In genomic region chr7:137313183-137313903, GRCm38 (mm10) we compare ENCODE assay signal across 7 mouse cellular contexts. TPM values are rescaled to one million over a fixed set of nuclear protein-coding genes. Genes with fewer than 3 reads are reported as not detected.
DNase-seq lines count a peak whose midpoint lies in the region; ATAC-seq lines count a peak whose summit lies in the region.

No protein-coding gene starts in this region.

- peaks cover 65% of the 10 kb centered on the region for H3K4me1 ChIP-seq in embryonic facial prominence, embryonic 15.5 days
- H3K4me1 ChIP-seq in hindbrain, embryonic 13.5 days (replicated peaks), result peaks cover 75% of the 10 kb centered on the region
- H3K4me1 ChIP-seq in midbrain, embryonic 11.5 days (ENCODE audit: control insufficient read depth, insufficient read depth, low read length), result peaks cover 47% of the 10 kb centered on the region

- peak overlapping the region; percentile 67 for H3K4me3 ChIP-seq in embryonic facial prominence, embryonic 15.5 days (replicated peaks)
- H3K4me3 ChIP-seq in hindbrain, embryonic 13.5 days, result peak overlapping the region; percentile 79
- peak overlapping the region; percentile 74 for H3K4me3 ChIP-seq in midbrain, embryonic 11.5 days (ENCODE audit: low read depth, low read length)

- ATAC-seq in embryonic facial prominence, embryonic 15.5 days (ENCODE audit: insufficient number of reproducible peaks, low FRiP score, low TSS enrichment, low read depth), result no peak
- ATAC-seq in hindbrain, embryonic 13.5 days (ENCODE audit: low FRiP score), result no peak
- no peak for ATAC-seq in midbrain, embryonic 11.5 days (ENCODE audit: low FRiP score)

- H3K27me3 ChIP-seq in embryonic facial prominence, embryonic 15.5 days, result peaks cover 68% of the 10 kb centered on the region
- H3K27me3 ChIP-seq in hindbrain, embryonic 13.5 days, result peaks cover 38% of the 10 kb centered on the region
- peaks cover 69% of the 10 kb centered on the region for H3K27me3 ChIP-seq in midbrain, embryonic 11.5 days (ENCODE audit: control insufficient read depth, insufficient read depth, low read length)

- H3K9me3 ChIP-seq in embryonic facial prominence, embryonic 15.5 days (replicated peaks), result no peaks in the 10 kb centered on the region
- no peaks in the 10 kb centered on the region for H3K9me3 ChIP-seq in hindbrain, embryonic 13.5 days
- H3K9me3 ChIP-seq in midbrain, embryonic 11.5 days (ENCODE audit: control insufficient read depth, low read length), result no peaks in the 10 kb centered on the region

- peak overlapping the region; percentile 75 for H3K9ac ChIP-seq in embryonic facial prominence, embryonic 15.5 days
- H3K9ac ChIP-seq in hindbrain, embryonic 13.5 days, result peak overlapping the region; percentile 99
- peak overlapping the region; percentile 85 for H3K9ac ChIP-seq in midbrain, embryonic 11.5 days (ENCODE audit: low read length)

- DNase-seq in thymus, postnatal 4 days, result peak; percentile 44
- no peak for DNase-seq in thymus, postnatal 10 days (ENCODE audit: low spot score in 2 of 2)
- no peak for DNase-seq in midbrain, embryonic 11.5 days (ENCODE audit: low spot score, missing footprints)
- no peak for DNase-seq in urinary bladder, adult 18-20 months (ENCODE audit: low spot score in 2 of 2)
- DNase-seq in cerebellum, postnatal 25 days, result no peak

- under 1% methylated on average over 77 of the region's 79 CpGs for WGBS in embryonic facial prominence, embryonic 15.5 days
- under 1% methylated on average over 68 of the region's 79 CpGs for WGBS in hindbrain, embryonic 13.5 days
- under 1% methylated on average over 75 of the region's 79 CpGs for WGBS in midbrain, embryonic 11.5 days

- no peaks in the 10 kb centered on the region for H3K36me3 ChIP-seq in embryonic facial prominence, embryonic 15.5 days
- peaks cover 6% of the 10 kb centered on the region; the same call in 1 of the 2 replicates for H3K36me3 ChIP-seq in hindbrain, embryonic 13.5 days
- no peaks in the 10 kb centered on the region for H3K36me3 ChIP-seq in midbrain, embryonic 11.5 days (ENCODE audit: control insufficient read depth, insufficient read depth, low read length)

- peak overlapping the region; percentile 85 for H3K27ac ChIP-seq in embryonic facial prominence, embryonic 15.5 days (replicated peaks)
- peak overlapping the region; percentile 98 for H3K27ac ChIP-seq in hindbrain, embryonic 13.5 days
- peak overlapping the region; percentile 89 for H3K27ac ChIP-seq in midbrain, embryonic 11.5 days (ENCODE audit: low read depth, low read length)

- peak overlapping the region; percentile 92 for H3K4me2 ChIP-seq in embryonic facial prominence, embryonic 15.5 days (replicated peaks)
- H3K4me2 ChIP-seq in hindbrain, embryonic 13.5 days, result peak overlapping the region; percentile 77
- H3K4me2 ChIP-seq in midbrain, embryonic 11.5 days, result peak overlapping the region; percentile 82

RNA-seq across cellular contexts. Expression of gene Ebf3, which starts 0.9 kb away (rescaled TPM):
- 6.4 and 6.7 TPM in 2 replicates for polyA plus RNA-seq in embryonic facial prominence, embryonic 15.5 days (2015; fragmentation: Nextera tagmentation; extraction: Ambion mirVana)
- 22.2 and 27.7 TPM in 2 replicates for polyA plus RNA-seq in hindbrain, embryonic 13.5 days (2015; fragmentation: Nextera tagmentation; extraction: Ambion mirVana)
- 11.2 and 12.7 TPM in 2 replicates for polyA plus RNA-seq in midbrain, embryonic 11.5 days (2014; fragmentation: Nextera tagmentation; extraction: Ambion mirVana)
